Mouse (Mus musculus) lung, embryonic 15.5 days (tissue): ENCODE measurements around the gene Ice1. TPM values are rescaled to one million over a fixed set of nuclear protein-coding genes. Genes with fewer than 3 reads are reported as not detected.
A peak's percentile ranks its signal among the peaks of the same experiment; 100 is the strongest.

Source experiments
- ATAC-seq: fragments of 200-750 bp; cut with Nextera tagmentation; 2 replicates; pipeline ENCODE4 v1.8.0; 2017; ENCODE audit warnings: moderate number of reproducible peaks, borderline replicate concordance; ENCODE audit not compliant: low FRiP score, low TSS enrichment; ENCODE audit errors: extremely low read depth
- H3K27ac ChIP-seq: fragments of 300-500 bp; sonication (generic); 2 replicates; pipeline ENCODE4 v1.5.1; 2015; ENCODE audit warnings: moderate library complexity, mild to moderate bottlenecking, inconsistent platforms
- H3K27me3 ChIP-seq: fragments of 300-500 bp; sonication (generic); 2 replicates; pipeline ENCODE4 v1.6.1; 2015; ENCODE audit warnings: inconsistent platforms
- H3K36me3 ChIP-seq: fragments of 300-500 bp; sonication (generic); 2 replicates; pipeline ENCODE4 v1.6.1; 2015; ENCODE audit warnings: inconsistent platforms
- H3K4me1 ChIP-seq: fragments of 300-500 bp; sonication (generic); 2 replicates; pipeline ENCODE4 v1.6.1; 2015; ENCODE audit warnings: inconsistent platforms
- H3K4me2 ChIP-seq: fragments of 300-500 bp; sonication (generic); 2 replicates; pipeline ENCODE4 v1.6.1; 2015; ENCODE audit warnings: inconsistent platforms, mild to moderate bottlenecking, moderate library complexity
- H3K4me3 ChIP-seq: fragments of 300-500 bp; sonication (generic); 2 replicates; pipeline ENCODE4 v1.5.1; 2015; ENCODE audit warnings: mild to moderate bottlenecking, inconsistent platforms
- H3K9ac ChIP-seq: fragments of 300-500 bp; sonication (generic); 2 replicates; pipeline ENCODE4 v1.6.1; 2015; ENCODE audit warnings: inconsistent platforms
- H3K9me3 ChIP-seq: fragments of 300-500 bp; sonication (generic); 2 replicates; pipeline ENCODE4 v1.6.1; 2016; ENCODE audit warnings: inconsistent platforms
- WGBS: fragments of 180-500 bp; shearing (Covaris S2); methylation state at CpG from one replicate; pipeline ENCODE4 v1.1.7; 2015; 5-methylcytosine and 5-hydroxymethylcytosine counted together
- polyA plus RNA-seq: library from polyadenylated mRNA; unstranded; fragments of >200 nt; fragmentation: Nextera tagmentation; extraction: Ambion mirVana; gene quantifications from 2 replicates; pipeline ENCODE4 v1.2.1, GENCODE M21; 2015

Ice1 gene
- polyA plus RNA-seq, 1 experiment from 2014 or later: 16.7 TPM

DNA sequence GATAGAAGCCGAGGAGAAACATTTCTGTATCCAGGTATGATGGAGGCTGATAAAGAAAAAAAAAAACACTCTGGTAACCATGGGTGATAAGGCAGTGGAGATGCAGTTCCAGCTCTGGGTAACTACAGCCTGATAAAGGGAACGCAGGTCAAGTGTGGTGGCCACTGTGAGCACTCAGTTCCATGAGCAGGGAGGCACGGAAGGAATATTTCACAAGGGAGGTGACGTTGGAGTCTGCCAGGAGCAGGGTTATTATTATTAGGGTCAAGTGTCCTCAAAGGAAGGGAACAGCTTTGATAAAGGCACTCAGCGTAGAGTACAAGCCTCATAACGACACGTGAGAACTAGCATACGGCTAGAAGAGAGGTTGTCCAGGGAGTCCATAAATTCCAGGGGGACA, 18.9 kb upstream of the Ice1 start:
- no peak overlapping the region for H3K4me3 ChIP-seq
- no peak overlapping the region for H3K9ac ChIP-seq
- 41% methylated on average over 8 of the region's 8 CpGs for WGBS
- peak overlapping the region; percentile 5; the same call in 1 of the 2 replicates for H3K4me2 ChIP-seq
- H3K27me3 ChIP-seq: no peaks in the 10 kb centered on the region
- ATAC-seq: peak; percentile 54; the same call in 1 of the 2 replicates
- no peaks in the 10 kb centered on the region for H3K9me3 ChIP-seq
- no peak overlapping the region for H3K27ac ChIP-seq
- H3K36me3 ChIP-seq: no peaks in the 10 kb centered on the region
- peaks cover 35% of the 10 kb centered on the region for H3K4me1 ChIP-seq

DNA sequence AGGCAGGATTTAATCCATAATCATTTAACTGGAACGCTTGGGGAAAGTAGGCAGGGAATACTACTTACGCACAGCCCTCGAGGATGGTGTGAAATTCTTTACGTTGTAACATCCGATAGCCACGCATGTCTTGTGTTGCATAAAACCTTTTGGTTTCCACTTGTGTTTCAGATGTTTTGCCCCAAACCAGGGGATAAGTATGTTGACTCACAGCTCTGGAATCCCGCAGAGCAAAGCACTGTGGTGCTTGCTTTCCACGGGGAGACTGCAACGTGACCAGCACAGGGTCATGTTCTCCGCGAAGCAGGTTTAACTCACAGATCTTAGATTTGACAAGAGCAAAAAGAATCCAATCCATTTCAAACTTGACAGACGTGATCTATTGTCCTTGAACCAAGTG, 18.1 kb upstream of the Ice1 start:
- Histone ChIP-seq H3K36me3 (no peaks in the 10 kb centered on the region), H3K4me1 (peaks cover 37% of the 10 kb centered on the region), H3K9ac (no peak overlapping the region), H3K9me3 (no peaks in the 10 kb centered on the region), H3K27me3 (no peaks in the 10 kb centered on the region), H3K4me2 (no peak overlapping the region), H3K27ac (no peak overlapping the region), H3K4me3 (no peak overlapping the region)
- WGBS: 39% methylated on average over 12 of the region's 12 CpGs
- no peak for ATAC-seq

DNA sequence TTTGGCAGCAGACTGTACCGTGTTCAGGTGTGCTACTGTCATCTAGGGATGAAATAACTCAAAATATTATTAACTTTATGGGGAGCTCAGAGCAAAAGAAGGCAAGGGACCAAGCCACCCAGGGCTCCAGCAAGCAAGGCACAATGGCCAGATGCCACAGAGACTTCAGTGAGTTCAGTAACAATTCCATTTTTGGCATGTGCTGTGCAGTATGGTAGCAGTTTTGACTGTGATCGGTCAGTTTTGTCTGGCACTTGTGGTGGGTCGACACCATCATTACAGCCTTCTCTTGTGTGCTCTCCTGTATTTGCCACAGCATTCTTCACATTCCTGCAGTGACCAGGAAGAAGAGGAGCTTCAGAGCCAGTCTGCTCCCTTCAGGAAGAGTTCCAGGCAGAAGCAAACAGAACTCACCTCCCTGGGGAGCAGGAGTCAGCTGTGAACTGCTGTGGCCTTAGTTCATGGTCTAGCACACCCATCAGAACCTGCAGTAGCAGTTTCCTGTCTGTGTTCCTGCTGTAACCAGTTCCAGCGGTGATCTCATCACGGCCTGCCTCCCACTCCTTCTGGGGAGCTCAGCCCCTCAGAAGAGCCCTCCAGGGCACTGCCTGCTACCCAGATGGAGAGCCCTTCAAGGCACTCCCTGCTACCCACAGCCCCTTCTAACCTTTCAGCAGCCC, 16.8 kb upstream of the Ice1 start:
- H3K9ac ChIP-seq: no peak overlapping the region
- no peaks in the 10 kb centered on the region for H3K36me3 ChIP-seq
- no peak overlapping the region for H3K4me2 ChIP-seq
- ATAC-seq: peak; percentile 46
- H3K27me3 ChIP-seq: no peaks in the 10 kb centered on the region
- WGBS: 14% methylated on average over 5 of the region's 5 CpGs
- no peaks in the 10 kb centered on the region for H3K9me3 ChIP-seq
- H3K4me1 ChIP-seq: peaks cover 42% of the 10 kb centered on the region
- H3K27ac ChIP-seq: peak overlapping the region; percentile 58
- H3K4me3 ChIP-seq: no peak overlapping the region

DNA sequence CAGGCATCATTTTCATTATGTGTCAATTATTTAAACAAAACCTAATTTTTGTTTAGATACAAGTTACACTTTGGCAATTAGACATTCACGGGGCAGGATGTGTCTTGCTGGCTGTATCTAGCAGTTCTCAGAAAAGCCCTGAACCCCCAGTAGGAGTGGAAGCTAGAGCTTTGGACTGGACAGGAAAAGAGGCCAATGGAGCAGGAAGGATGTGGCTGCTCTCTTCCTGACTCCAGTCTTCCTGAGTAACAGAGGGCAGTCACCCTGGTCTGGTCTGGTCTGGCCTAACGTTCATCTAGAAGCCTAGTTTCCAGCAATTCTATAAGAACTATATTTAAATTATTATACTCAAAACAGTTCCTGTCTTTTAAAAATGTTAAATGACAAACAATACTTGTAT, 16.0 kb upstream of the Ice1 start:
- 47% methylated on average over 2 of the region's 2 CpGs for WGBS
- H3K4me1 ChIP-seq: peaks cover 42% of the 10 kb centered on the region

DNA sequence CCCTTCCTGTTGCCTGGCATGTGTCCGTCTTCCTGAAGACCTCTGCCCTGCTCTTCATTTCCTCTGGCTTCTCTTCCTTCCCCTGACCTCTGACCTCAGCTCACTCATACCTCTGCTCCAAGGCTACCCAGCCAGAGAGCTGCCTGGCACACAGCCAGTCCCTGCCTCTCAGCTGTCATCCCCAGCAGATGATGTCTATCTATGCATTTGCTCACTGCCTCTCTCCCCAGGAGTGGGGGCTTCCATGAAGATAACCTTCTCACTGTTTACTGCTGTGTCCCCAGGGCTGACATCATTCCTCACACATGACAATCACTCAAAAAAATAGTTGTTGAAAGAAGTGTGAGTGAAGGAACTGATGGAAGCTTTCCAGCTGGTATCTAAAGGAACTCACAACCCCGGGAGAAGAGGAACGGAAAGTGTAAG, 12.6 kb upstream of the Ice1 start:
- Histone ChIP-seq H3K27me3 (no peaks in the 10 kb centered on the region), H3K36me3 (no peaks in the 10 kb centered on the region), H3K4me2 (no peak overlapping the region), H3K4me1 (peaks cover 28% of the 10 kb centered on the region), H3K27ac (peak overlapping the region; percentile 7; the same call in 1 of the 2 replicates), H3K4me3 (no peak overlapping the region), H3K9ac (no peak overlapping the region), H3K9me3 (no peaks in the 10 kb centered on the region)
- 28% methylated on average over 3 of the region's 3 CpGs for WGBS
- ATAC-seq: peak; percentile 71

More for the DNA sequence above, 16.0 kb upstream of the Ice1 start:
- Histone ChIP-seq H3K27me3 (no peaks in the 10 kb centered on the region), H3K4me3 (no peak overlapping the region), H3K9me3 (no peaks in the 10 kb centered on the region), H3K4me2 (no peak overlapping the region), H3K9ac (no peak overlapping the region), H3K36me3 (no peaks in the 10 kb centered on the region), H3K27ac (no peak overlapping the region)
- no peak for ATAC-seq

DNA sequence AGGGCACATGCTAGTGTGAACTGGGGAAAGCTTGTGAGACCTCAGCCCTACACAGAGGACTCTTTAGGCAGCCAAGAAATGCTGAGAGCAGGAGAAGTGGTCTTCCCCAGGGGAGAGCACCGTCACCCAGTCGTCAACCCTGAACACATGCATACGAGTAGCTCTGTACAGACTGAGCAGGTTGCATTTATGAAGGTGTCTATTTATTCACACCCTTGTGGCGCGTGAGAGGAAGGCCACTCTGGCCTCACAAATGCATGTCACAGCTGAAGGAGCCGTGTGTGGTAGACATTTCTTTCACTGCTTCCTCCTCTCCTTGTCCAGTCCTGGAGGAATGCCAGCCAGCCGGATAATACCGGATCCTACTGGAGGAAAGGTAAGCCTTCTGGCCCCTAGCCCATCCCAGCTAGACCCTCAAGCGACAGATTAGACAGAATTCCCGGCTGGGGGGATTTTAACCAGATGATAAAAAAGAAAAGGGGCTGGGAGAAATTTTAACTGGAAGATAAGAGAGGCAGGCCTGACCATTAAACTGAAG, 8.6 kb upstream of the Ice1 start:
- no peak overlapping the region for H3K4me3 ChIP-seq
- H3K27ac ChIP-seq: no peak overlapping the region
- H3K27me3 ChIP-seq: no peaks in the 10 kb centered on the region
- no peaks in the 10 kb centered on the region for H3K36me3 ChIP-seq
- peaks cover 15% of the 10 kb centered on the region; the same call in 1 of the 2 replicates for H3K4me1 ChIP-seq
- ATAC-seq: no peak
- no peaks in the 10 kb centered on the region for H3K9me3 ChIP-seq
- no peak overlapping the region for H3K9ac ChIP-seq
- 25% methylated on average over 10 of the region's 10 CpGs for WGBS
- no peak overlapping the region for H3K4me2 ChIP-seq

DNA sequence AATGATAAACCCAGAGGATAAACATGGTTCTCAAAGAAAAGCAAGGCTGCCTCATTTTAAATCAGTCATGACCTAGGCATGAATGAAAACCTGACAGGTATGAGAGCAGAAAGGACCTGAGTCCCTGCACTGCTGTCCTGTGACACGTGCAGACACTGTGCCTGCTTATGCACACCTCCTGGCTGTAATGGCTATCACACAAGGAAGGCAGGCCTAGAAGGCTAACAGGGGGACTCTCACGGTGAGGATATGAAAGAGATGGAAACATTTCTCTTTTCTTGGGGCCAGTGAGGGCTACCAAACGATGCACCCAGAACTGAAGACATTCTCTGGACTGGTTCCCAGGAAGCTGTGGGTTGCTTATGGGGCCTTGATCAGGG, 6.6 kb upstream of the Ice1 start:
- H3K4me2 ChIP-seq: no peak overlapping the region
- no peak for ATAC-seq
- 43% methylated on average over 3 of the region's 3 CpGs for WGBS

DNA sequence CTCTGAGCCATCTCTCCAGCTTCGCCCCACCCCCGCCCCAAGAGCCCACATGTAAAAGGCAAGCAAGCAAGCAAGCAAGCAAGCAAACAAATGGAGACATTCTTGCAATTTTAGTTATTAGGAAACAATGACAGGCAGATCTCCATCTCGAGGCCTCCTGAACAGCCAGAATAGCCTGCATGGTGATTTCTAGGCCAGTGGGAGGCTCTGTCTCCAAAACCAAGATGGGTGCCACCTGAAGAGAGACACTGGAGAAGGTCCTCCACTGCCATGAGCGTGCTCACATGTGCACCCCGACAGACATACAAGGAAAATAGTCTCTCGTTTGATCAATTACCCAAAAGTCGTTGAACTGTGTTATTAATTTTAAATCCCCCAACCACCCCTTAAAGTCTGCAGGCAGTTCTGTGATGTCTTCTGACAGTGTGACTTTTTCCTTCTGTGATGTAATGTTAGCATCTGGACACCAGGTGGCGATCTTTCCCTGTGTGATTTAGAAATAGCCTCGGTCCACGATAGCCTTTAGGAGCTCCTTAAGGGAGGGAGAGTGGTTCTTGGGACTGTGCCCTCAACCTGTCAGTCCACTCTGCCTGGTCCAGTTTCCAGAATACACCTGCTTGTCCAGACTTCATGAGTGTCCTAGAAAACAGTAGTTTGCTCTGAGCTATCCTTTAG, 6.1 kb upstream of the Ice1 start:
- Histone ChIP-seq H3K36me3 (no peaks in the 10 kb centered on the region), H3K4me3 (no peak overlapping the region), H3K9me3 (no peaks in the 10 kb centered on the region), H3K27ac (no peak overlapping the region), H3K9ac (no peak overlapping the region), H3K4me1 (0 out of 2 replicates have a peak, but pooled peaks cover 6% of the 10 kb centered on the region), H3K27me3 (no peaks in the 10 kb centered on the region), H3K4me2 (no peak overlapping the region)
- ATAC-seq: no peak
- 15% methylated on average over 10 of the region's 10 CpGs for WGBS

More for the DNA sequence above, 6.6 kb upstream of the Ice1 start:
- H3K27me3 ChIP-seq: no peaks in the 10 kb centered on the region
- 0 out of 2 replicates have a peak, but pooled peaks cover 6% of the 10 kb centered on the region for H3K4me1 ChIP-seq
- H3K27ac ChIP-seq: no peak overlapping the region
- no peaks in the 10 kb centered on the region for H3K9me3 ChIP-seq
- H3K4me3 ChIP-seq: no peak overlapping the region
- H3K9ac ChIP-seq: no peak overlapping the region
- no peaks in the 10 kb centered on the region for H3K36me3 ChIP-seq

DNA sequence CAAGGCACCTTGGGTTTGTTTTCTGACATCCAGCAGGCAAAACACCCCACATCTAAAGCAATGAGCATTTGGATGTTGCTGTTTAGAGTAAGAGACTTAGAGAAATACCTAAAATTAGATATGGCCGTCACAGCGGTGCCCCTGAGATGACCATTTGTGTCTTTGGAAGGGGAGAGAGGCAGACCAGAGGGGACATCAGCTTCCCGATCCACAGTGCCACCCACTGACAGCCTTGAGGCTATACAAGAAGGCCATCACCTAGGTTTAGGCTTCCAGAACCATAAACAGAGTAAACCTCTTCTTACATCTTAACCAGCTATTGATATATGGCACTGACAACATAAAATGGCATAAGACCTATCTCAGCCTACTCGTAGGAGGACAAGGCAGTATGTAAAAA, 4.5 kb upstream of the Ice1 start:
- H3K4me1 ChIP-seq: 0 out of 2 replicates have a peak, but pooled peaks cover 6% of the 10 kb centered on the region
- no peak overlapping the region for H3K4me3 ChIP-seq
- no peaks in the 10 kb centered on the region for H3K27me3 ChIP-seq
- no peaks in the 10 kb centered on the region for H3K9me3 ChIP-seq
- WGBS: 71% methylated on average over 4 of the region's 4 CpGs
- ATAC-seq: no peak
- H3K27ac ChIP-seq: no peak overlapping the region
- no peak overlapping the region for H3K9ac ChIP-seq
- no peaks in the 10 kb centered on the region for H3K36me3 ChIP-seq
- no peak overlapping the region for H3K4me2 ChIP-seq

DNA sequence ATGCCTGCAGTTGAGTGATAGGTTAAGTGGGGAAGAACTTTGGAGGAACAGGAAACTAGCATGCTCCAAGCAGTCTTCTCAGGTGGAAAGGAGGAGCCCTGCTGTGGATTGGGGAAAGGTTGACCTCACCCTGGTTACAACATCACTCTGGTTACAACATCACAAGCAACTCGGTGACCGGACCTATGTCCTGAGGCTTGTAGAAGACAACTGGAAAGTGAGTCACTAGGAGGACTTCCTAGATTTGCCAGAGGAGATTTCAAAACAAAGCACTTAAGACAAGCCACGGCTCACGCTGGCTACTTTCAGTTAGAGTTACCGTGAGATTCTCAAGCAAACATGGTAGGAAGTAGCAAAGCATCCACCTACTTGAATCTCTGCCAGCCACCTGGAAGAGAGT, 3.9 kb upstream of the Ice1 start:
- H3K9ac ChIP-seq: no peak overlapping the region

DNA sequence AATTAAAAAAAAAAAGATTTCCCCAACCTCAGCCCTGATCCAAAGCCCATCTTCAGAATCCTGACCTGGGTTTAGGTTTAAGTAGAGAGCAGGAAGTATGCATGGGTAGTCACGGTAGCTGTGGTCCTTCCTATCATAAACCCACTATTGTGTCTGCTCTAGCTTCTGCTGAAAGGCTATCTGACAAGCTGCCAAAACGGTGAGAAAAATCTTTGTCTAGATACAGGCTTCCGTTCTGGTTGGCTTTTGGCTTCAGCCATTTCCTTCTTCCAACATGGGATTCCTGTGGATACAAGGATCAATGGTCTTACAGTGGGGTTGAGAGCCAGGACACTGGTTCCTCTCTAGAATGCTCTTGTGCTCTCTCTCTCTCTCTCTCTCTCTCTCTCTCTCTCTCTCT, 2.2 kb upstream of the Ice1 start:
- no peaks in the 10 kb centered on the region for H3K36me3 ChIP-seq
- no peak overlapping the region for H3K4me2 ChIP-seq
- ATAC-seq: no peak
- no peaks in the 10 kb centered on the region for H3K9me3 ChIP-seq
- 65% methylated on average over 3 of the region's 3 CpGs for WGBS
- H3K4me3 ChIP-seq: no peak overlapping the region
- H3K27me3 ChIP-seq: no peaks in the 10 kb centered on the region
- no peak overlapping the region for H3K27ac ChIP-seq
- no peak overlapping the region for H3K9ac ChIP-seq
- H3K4me1 ChIP-seq: peaks cover 15% of the 10 kb centered on the region

More for the DNA sequence above, 3.9 kb upstream of the Ice1 start:
- Histone ChIP-seq H3K9me3 (no peaks in the 10 kb centered on the region), H3K27me3 (no peaks in the 10 kb centered on the region), H3K4me3 (no peak overlapping the region), H3K27ac (no peak overlapping the region), H3K36me3 (no peaks in the 10 kb centered on the region), H3K4me2 (no peak overlapping the region), H3K4me1 (peaks cover 10% of the 10 kb centered on the region)
- 71% methylated on average over 5 of the region's 5 CpGs for WGBS
- ATAC-seq: no peak

DNA sequence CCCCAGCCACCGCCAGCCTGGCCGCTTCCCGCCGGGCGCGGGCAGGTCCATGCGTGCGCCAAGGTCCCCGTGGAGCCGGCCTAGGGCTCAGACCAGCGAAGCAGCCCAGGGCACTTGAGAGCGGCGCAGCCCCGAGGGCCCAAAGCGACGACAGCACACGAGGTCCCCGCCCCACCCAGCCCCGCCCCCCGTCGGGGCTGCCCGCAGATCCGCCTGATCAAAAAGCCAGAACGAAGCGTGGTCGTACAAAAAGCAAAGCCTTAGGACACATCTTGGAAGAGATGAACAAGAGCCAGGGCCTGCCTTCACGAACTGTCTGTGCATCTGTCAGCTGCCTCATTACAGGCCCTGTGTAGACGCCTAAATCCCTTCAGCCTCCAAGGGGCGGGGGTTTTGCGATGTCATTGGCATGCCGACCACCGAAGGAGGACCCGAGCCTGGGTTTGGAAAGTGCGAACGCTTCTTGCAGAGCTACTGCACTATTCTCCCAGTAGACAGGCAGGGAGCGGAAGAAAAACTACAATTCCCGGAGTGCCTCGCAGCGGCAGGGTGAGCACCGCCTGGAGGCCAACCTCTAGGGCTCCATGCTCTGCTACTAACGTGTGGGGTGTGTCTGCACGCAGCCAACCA, 343 bp upstream of the Ice1 start:
- peak overlapping the region; percentile 93 for H3K27ac ChIP-seq
- no peaks in the 10 kb centered on the region for H3K36me3 ChIP-seq
- H3K4me2 ChIP-seq: peak overlapping the region; percentile 62
- peak overlapping the region; percentile 92 for H3K4me3 ChIP-seq
- no peaks in the 10 kb centered on the region for H3K27me3 ChIP-seq
- peak overlapping the region; percentile 90 for H3K9ac ChIP-seq
- H3K4me1 ChIP-seq: peaks cover 15% of the 10 kb centered on the region
- no peaks in the 10 kb centered on the region for H3K9me3 ChIP-seq
- under 1% methylated on average over 42 of the region's 42 CpGs for WGBS
- peak; percentile 95 for ATAC-seq
